Mouse (Mus musculus) embryonic stem cell, embryonic (primary cell): ENCODE results near the gene Macrod1.

Source experiments
- CTCF ChIA-PET, 4 experiments: fragments of 300-600 bp in 2 of 4; fragments of 350-600 bp in 2 of 4; sonication (Branson Sonifier 250); formaldehyde crosslinking; loops; one replicate each; lab custom pipeline; 2022; ENCODE audit warnings: inconsistent platforms in 2 of 4; lab: Charles Lee
- POLR2A ChIA-PET, 4 experiments: fragments of 300-600 bp in 2 of 4; fragments of 350-600 bp in 2 of 4; sonication (Branson Sonifier 250); formaldehyde crosslinking; loops; one replicate each; lab custom pipeline; 2022; ENCODE audit warnings: antibody characterized with exemption in 4 of 4, inconsistent platforms in 1 of 4; lab: Charles Lee

The Macrod1 gene

GRCm38 (mm10) chr19:7217162-7217925 is 160.7 kb downstream of the Macrod1 start, which contains the start of gene Cox8a:
Cox8a (minus strand) TSS chr19:7217616.
- CTCF ChIA-PET = interaction anchor here in 3 of 4 experiments (0.5 to 2.9 kb wide), 15 partner anchors 9 to 306 kb away, joined by 3 to 14 read pairs (median 3); partner anchors contain the start of genes 2700081O15Rik (in 2 of the 3) and Rcor2 (in 1 of the 3)
- POLR2A ChIA-PET = interaction anchor here (0.6 to 12.5 kb wide), 95 partner anchors 9 to 1496 kb away, joined by 3 to 171 read pairs (median 4); partner anchors contain the start of genes Otub1 (in 3 of the 4), Naa40 (in 2 of the 4), Stip1 (in 2 of the 4) and 2700081O15Rik (in 1 of the 4)

GRCm38 (mm10) chr19:7217926-7218267 is 161.3 kb downstream of the Macrod1 start:
- POLR2A ChIA-PET = interaction anchor here (0.6 to 12.5 kb wide), 94 partner anchors 9 to 1495 kb away, joined by 3 to 171 read pairs (median 4); partner anchors contain the start of genes Otub1 (in 3 of the 4), Naa40 (in 2 of the 4), Stip1 (in 2 of the 4) and 2700081O15Rik (in 1 of the 4)
- CTCF ChIA-PET = interaction anchor here in 3 of 4 experiments (0.5 to 2.9 kb wide), 15 partner anchors 17 to 305 kb away, joined by 3 to 14 read pairs (median 3); partner anchors contain the start of genes 2700081O15Rik (in 2 of the 3) and Rcor2 (in 1 of the 3)

- ChIA-PET CTCF (interaction anchor here in 3 of 4 experiments (0.6 to 2.9 kb wide), 3 partner anchors 16 to 1763 kb away, joined by 3 to 14 read pairs (median 3); no protein-coding TSS in a partner anchor), POLR2A (interaction anchor here in 3 of 4 experiments (0.7 to 12.5 kb wide), 10 partner anchors 8 to 279 kb away, joined by 3 to 171 read pairs (median 5); partner anchors contain the start of genes Otub1 (in 2 of the 3) and Naa40 (in 1 of the 3))
Observed at GRCm38 (mm10) chr19:7218753-7219152, 162.1 kb downstream of the Macrod1 start.

- ChIA-PET CTCF (interaction anchor here in 2 of 4 experiments (0.7 to 2.5 kb wide), 6 partner anchors 13 to 215 kb away, joined by 3 to 10 read pairs (median 4); no protein-coding TSS in a partner anchor), POLR2A (interaction anchor here (0.6 to 12.5 kb wide), 46 partner anchors 8 to 850 kb away, joined by 3 to 171 read pairs (median 4); partner anchors contain the start of genes Naa40 (in 2 of the 4), Nudt22 (in 2 of the 4), Otub1 (in 2 of the 4) and Trpt1 (in 2 of the 4))
Observed at GRCm38 (mm10) chr19:7222196-7222595, 165.6 kb downstream of the Macrod1 start.

GRCm38 (mm10) chr19:7223488-7223887 is 166.9 kb downstream of the Macrod1 start:
- CTCF ChIA-PET = interaction anchor here in 2 of 4 experiments (0.5 to 1.9 kb wide), 4 partner anchors 12 to 217 kb away, joined by 3 to 9 read pairs (median 4); no protein-coding TSS in a partner anchor
- POLR2A ChIA-PET = interaction anchor here in 3 of 4 experiments (0.8 to 12.5 kb wide), 21 partner anchors 8 to 195 kb away, joined by 3 to 171 read pairs (median 4); partner anchors contain the start of genes Naa40 (in 2 of the 3), Otub1 (in 1 of the 3) and Rcor2 (in 1 of the 3)

GRCm38 (mm10) chr19:7224253-7224652 is 167.6 kb downstream of the Macrod1 start:
- ChIA-PET CTCF (interaction anchor here in 3 of 4 experiments (0.5 to 1.9 kb wide), 6 partner anchors 10 to 110 kb away, joined by 3 to 9 read pairs (median 6); no protein-coding TSS in a partner anchor), POLR2A (interaction anchor here in 2 of 4 experiments (1.0 to 12.5 kb wide), 19 partner anchors 7 to 166 kb away, joined by 3 to 171 read pairs (median 6); partner anchors contain the start of genes Naa40 (in 2 of the 2), Otub1 (in 2 of the 2) and Rcor2 (in 1 of the 2))

GRCm38 (mm10) chr19:7225096-7225690 is 168.6 kb downstream of the Macrod1 start:
- ChIA-PET CTCF (interaction anchor here in 2 of 4 experiments (0.7 to 1.7 kb wide), 2 partner anchors 9 to 10 kb away, joined by 7 to 9 read pairs; no protein-coding TSS in a partner anchor), POLR2A (interaction anchor here in 2 of 4 experiments (0.6 to 12.5 kb wide), 11 partner anchors 11 to 163 kb away, joined by 3 to 171 read pairs (median 4); partner anchors contain the start of genes Naa40 (in 2 of the 2), Otub1 (in 2 of the 2) and Rcor2 (in 1 of the 2))

GRCm38 (mm10) chr19:7226511-7226914 is 169.9 kb downstream of the Macrod1 start:
- POLR2A ChIA-PET = interaction anchor here in 3 of 4 experiments (0.7 to 1.6 kb wide), 19 partner anchors 8 to 127 kb away, joined by 3 to 9 read pairs (median 3); partner anchors contain the start of genes Cox8a (in 3 of the 3), Rcor2 (in 2 of the 3), Naa40 (in 1 of the 3) and Otub1 (in 1 of the 3)
- CTCF ChIA-PET = interaction anchor here in 3 of 4 experiments (0.5 to 1.4 kb wide), 7 partner anchors 9 to 391 kb away, joined by 3 to 7 read pairs (median 3); partner anchors contain the start of genes Cox8a (in 1 of the 3) and Rcor2 (in 1 of the 3)

GRCm38 (mm10) chr19:7234537-7235221 is 178.1 kb downstream of the Macrod1 start:
- POLR2A ChIA-PET = interaction anchor here (0.6 to 15.7 kb wide), 39 partner anchors 8 to 1627 kb away, joined by 3 to 339 read pairs (median 4); partner anchors contain the start of genes 2700081O15Rik (in 2 of the 4), Cox8a (in 2 of the 4), Rcor2 (in 2 of the 4) and Macrod1 (in 1 of the 4)
- CTCF ChIA-PET = interaction anchor here (0.6 to 2.3 kb wide), 71 partner anchors 8 to 670 kb away, joined by 3 to 16 read pairs (median 4); partner anchors contain the start of genes 2700081O15Rik (in 2 of the 4), Cox8a (in 2 of the 4), Bad (in 1 of the 4) and Fkbp2 (in 1 of the 4)

- POLR2A ChIA-PET = interaction anchor here (0.6 to 15.7 kb wide), 44 partner anchors 9 to 1626 kb away, joined by 3 to 339 read pairs (median 4); partner anchors contain the start of genes Cox8a (in 3 of the 4), 2700081O15Rik (in 2 of the 4), Rcor2 (in 2 of the 4) and Macrod1 (in 1 of the 4)
- CTCF ChIA-PET = interaction anchor here (0.6 to 2.3 kb wide), 74 partner anchors 8 to 1813 kb away, joined by 3 to 16 read pairs (median 4); partner anchors contain the start of genes 2700081O15Rik (in 2 of the 4), Cox8a (in 2 of the 4), Bad (in 1 of the 4) and Fkbp2 (in 1 of the 4)
Observed at GRCm38 (mm10) chr19:7235461-7235860, 178.9 kb downstream of the Macrod1 start.

- ChIA-PET CTCF (interaction anchor here (0.6 to 2.3 kb wide), 14 partner anchors 10 to 256 kb away, joined by 3 to 16 read pairs (median 6); partner anchors contain the start of genes Cox8a (in 1 of the 4) and Fkbp2 (in 1 of the 4)), POLR2A (interaction anchor here in 3 of 4 experiments (0.6 to 15.7 kb wide), 21 partner anchors 9 to 262 kb away, joined by 3 to 339 read pairs (median 5); partner anchors contain the start of genes Cox8a (in 3 of the 3), Rcor2 (in 2 of the 3), Otub1 (in 1 of the 3) and Stip1 (in 1 of the 3))
Observed at GRCm38 (mm10) chr19:7236011-7236410, 179.4 kb downstream of the Macrod1 start.

- CTCF ChIA-PET = interaction anchor here in 2 of 4 experiments (1.5 to 1.6 kb wide), 2 partner anchors 27 to 37 kb away, joined by 3 to 5 read pairs; no protein-coding TSS in a partner anchor
- POLR2A ChIA-PET = interaction anchor here in 3 of 4 experiments (0.7 to 15.7 kb wide), 13 partner anchors 9 to 179 kb away, joined by 3 to 339 read pairs (median 7); partner anchors contain the start of genes Rcor2 (in 2 of the 3) and Cox8a (in 1 of the 3)
Observed at GRCm38 (mm10) chr19:7236742-7237141, 180.1 kb downstream of the Macrod1 start.

- ChIA-PET POLR2A (interaction anchor here in 2 of 4 experiments (1.0 to 15.7 kb wide), 5 partner anchors 20 to 88 kb away, joined by 3 to 339 read pairs (median 171); partner anchors contain the start of genes Cox8a (in 2 of the 2) and Rcor2 (in 2 of the 2)), CTCF (interaction anchor here in 1 of 4 experiments (0.7 kb wide), 1 partner anchor 105 kb away, joined by 3 read pairs; no protein-coding TSS in a partner anchor)
Observed at GRCm38 (mm10) chr19:7239574-7239973, 183.0 kb downstream of the Macrod1 start.

- POLR2A ChIA-PET = interaction anchor here in 2 of 4 experiments (1.1 to 15.7 kb wide), 12 partner anchors 11 to 127 kb away, joined by 3 to 339 read pairs (median 11); partner anchors contain the start of genes Cox8a (in 2 of the 2), Rcor2 (in 2 of the 2) and Mark2 (in 1 of the 2)
- CTCF ChIA-PET = interaction anchor here in 1 of 4 experiments (4.0 kb wide), 1 partner anchor 24 kb away, joined by 32 read pairs; no protein-coding TSS in a partner anchor
Observed at GRCm38 (mm10) chr19:7240291-7240690, 183.7 kb downstream of the Macrod1 start.
